Mouse (Mus musculus): ENCODE data around the gene Adap1.
"Not testable (repeated sequence)": the region's sequence is repeated elsewhere in the genome, so short reads cannot be mapped to it uniquely, and the experiment has no call there.

Adap1 gene

DNA sequence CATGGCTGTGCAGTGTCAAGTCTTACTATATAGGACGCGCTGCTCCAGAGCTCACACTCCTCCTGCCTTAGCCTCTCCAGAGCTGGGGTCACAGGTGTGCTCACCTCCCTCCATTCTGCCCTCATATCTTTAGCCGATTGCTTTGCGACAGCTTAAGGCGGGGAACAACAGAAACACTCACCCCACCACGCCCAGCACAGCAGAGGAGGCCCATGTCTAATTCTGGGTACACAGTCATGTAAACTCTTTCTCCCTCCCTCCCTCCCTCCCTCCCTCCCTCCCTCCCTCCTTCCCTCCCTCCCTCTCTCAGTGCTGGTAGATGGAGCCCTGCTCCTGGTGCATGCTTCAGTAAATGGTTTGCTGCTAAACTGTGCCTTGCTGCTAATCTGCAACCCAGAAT is 24.3 kb upstream of the Adap1 start:
- no peak for DNase-seq

DNA sequence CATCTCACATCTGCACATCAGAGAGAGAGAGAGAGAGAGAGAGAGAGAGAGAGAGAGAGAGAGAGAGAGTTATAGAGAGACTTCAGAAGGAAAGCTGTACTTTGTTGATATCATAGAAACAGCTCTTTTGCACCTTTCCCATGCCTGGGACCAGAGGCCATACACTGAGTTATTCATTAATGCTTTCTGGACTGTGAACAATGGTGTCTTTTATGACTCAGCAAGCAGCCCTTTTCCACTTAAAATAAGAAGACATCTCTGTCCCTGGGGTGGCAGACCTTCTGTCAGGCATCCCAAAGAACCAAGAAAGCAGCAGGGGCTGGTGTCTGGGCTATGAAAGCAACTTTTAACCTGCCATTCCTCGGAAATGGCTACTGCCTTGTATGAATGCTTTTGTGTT is 21.8 kb upstream of the Adap1 start:
- no peak for DNase-seq

DNA sequence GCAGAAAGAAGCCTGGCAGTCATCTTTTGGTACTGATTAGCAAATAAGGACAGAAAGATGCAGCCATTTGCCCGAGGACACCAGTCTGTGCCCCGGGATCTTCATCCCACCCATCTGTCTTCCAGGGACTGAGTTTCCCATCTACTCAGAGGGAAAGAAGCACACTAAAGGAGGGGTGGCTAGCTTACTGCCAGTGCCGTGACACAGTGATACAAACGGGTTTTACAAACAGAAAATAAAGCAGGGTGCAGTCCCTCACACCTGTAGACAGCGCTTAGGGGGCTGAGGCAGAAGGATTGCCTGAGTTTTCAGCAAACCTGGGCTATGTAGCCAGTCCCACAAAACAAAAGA is 19.9 kb upstream of the Adap1 start:
- DNase-seq: no peak

DNA sequence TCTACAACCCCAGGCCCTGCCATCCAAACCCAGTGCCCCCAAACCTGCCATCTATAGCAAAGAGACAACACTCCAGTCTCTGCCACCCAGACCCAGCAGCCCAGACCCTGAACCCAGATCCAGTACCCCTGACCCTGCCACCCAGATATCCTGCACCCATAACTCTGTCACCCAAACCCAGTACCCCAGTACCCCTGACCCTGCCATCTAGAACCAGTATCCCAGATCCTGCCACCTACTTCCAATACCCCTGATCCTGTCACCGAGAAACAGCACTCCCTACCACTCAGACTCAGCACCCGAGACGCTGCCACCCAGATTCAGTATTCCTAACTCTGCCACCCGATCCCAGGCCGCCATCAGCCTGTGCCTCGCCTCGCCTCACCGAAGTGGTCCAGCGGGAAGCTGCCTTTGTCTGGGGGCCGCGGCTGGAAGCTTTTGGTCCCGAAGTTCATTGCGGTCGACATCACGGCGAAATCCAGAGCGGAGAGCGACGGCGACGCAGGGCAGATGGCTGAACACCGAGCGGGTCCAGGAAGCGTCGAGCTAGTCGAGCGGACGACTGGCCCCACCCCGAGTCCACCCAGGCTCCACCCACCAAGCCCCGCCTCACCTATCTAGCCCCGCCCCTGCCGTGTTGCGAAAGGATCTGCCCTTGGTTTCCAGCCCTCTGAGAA is 19.4 kb upstream of the Adap1 start:
- DNase-seq: peak; percentile 91 to 97

DNA sequence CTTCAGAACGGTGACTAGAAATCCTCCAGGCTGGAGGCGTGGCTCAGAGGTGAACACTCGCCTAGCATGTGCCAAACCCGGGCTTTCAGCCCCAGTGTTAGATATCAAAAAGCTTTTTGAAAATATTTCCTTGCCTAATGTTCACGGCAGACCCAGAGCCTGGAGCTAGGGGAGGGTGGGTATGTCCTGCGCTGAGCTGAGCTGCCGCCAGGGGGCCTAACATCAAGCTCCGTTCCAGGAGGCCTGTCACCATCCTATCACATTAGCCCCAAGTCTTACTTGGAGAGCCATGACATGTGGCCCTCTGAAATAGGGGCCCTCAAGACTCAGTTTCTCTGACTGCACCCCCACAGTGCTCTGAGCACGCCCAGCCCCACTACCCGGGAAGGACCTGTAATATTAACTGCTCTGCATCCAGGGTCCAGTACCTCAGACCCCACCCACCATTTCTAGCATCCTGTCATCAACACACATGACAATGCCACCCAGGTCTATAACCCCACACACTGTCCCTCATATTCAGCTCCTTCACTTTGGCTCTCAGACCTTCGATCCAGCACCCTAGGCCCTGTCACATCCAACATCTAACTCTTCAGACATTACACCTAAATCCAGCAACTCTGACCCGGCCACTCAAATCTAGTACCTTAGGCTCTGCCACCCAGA is 18.7 kb upstream of the Adap1 start:
- peak; percentile 44 to 74 for DNase-seq

DNA sequence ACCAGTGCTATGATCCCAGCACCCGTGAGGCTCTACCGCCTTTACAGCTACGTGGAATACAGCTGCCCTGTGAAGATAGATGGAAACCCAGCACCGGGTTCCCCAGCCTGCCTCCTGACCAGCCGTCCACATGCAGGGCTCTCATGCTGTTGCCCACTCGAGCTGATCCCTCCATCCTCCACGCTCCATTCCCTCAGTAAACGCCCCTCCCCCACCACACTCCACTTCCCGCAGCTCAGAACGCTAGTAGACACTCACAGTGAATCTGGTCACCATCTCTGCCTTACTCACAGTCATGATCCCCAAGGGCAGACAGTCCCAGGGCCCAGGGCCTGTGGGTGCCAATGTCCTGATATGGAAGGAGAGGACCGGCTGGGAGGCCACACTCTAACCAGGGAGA is 13.5 kb upstream of the Adap1 start:
- no peak for DNase-seq

DNA sequence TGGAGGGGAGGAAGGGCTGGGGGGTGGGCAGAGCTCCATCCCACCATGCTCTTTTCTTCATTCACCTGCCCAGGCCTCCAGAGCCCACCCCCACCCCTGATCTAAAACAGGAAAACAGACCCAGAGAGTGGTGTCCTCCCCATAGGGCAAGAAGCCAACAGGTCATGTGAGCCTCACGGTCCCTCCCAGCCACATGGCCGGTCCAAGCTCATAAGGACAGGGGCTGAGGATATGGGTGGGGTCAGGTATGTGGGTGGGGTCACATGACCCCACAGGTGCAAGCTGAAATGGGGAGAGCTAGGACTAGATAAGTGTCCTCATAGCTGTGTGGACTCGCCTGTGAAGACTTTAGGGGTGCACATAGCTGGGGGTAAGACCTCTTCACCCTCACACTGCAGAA is 13.0 kb upstream of the Adap1 start:
- DNase-seq: no peak

DNA sequence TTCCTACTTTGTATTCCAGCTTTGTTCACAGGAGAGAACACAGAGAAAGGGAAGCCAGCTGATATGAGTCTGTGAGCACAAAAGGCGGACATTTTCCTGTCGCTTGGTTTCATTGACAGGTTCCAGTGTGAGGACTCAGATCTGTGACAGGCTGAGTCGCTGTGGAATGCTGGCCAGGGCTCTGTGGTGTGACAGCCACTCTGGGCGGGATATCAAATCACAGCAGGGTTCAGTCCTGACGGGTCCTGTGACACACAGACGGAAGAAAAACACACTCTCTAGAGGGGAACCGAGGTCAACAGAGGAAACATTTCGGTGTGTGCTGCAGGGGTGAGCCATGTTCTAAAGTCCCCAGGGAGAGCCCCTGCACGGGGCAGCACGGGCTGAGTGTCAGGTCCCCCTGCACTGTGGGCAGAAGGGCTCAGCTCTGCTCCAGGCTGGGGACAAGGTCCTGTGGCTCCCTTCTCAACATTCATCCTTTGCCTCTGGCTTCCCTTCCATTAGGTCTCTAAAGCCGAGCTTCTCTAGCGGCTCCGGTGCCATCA is 12.5 kb upstream of the Adap1 start:
- no peak for DNase-seq

DNA sequence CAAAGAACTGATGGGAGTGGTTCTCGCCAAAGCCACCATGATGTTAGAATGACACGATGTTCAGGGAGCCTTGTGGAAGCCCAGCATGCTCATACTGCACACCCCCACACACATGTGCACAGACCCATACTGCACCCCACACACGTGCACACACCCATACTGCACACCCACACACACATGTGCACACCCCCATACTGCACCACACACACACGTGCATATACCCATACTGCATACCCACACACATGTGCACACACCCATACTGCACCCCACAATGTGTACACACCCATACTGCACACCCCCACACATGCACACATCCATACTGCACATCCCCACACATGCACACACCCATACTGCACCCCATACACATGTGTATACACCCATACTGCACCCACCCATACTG is 10.2 kb upstream of the Adap1 start:
- DNase-seq: no peak

DNA sequence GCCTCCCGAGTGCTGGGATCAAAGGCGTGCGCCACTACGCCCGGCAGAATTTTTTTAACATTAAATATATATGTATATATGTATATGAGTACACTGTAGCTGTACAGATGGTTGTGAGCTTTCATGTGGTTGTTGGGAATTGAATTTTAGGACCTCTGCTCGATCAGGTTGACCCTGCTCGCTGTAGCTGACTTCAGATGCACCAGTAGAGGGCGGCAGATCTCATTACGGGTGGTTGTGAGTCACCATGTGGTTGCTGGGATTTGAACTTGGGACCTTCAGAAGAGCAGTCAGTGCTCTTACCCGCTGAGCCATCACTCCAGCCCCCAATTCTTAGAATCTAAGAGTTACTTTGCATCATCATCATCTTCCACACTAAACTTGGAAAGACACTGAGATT is 9.0 kb upstream of the Adap1 start:
- not testable (repeated sequence) for DNase-seq

DNA sequence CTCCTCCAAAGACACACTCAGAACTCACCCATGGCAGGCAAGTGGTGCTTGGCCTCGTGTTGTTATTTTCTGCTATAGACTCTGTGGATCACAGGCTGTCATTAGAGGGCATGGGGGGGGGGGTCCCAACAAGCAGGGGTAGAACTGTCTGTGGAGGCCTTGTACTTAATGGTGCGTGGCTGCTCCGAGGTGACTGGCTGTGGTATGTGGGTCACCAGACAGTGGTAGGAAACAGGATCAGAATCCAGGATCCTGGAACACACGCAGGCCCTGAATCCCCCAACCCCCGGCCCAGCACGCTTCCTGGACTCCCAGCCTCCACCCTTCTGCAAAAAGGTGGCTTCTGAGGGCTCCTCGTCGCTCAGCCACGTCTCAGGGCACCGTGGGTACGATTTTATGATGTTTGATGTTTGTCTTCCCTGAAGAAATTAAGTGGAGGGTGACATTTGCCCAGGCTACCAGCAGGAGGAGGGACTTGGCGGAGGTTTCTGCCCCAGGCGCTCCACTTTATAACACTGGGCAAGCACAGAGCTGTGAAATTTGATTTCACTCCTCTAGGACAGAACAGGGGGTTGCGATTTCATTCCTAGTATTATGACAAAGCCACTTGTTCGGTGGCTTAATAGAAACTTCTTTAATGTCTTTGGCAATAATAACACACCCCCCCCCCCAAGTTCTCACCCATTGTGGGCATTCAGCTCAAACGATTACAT is 8.0 kb upstream of the Adap1 start:
- DNase-seq: no peak

DNA sequence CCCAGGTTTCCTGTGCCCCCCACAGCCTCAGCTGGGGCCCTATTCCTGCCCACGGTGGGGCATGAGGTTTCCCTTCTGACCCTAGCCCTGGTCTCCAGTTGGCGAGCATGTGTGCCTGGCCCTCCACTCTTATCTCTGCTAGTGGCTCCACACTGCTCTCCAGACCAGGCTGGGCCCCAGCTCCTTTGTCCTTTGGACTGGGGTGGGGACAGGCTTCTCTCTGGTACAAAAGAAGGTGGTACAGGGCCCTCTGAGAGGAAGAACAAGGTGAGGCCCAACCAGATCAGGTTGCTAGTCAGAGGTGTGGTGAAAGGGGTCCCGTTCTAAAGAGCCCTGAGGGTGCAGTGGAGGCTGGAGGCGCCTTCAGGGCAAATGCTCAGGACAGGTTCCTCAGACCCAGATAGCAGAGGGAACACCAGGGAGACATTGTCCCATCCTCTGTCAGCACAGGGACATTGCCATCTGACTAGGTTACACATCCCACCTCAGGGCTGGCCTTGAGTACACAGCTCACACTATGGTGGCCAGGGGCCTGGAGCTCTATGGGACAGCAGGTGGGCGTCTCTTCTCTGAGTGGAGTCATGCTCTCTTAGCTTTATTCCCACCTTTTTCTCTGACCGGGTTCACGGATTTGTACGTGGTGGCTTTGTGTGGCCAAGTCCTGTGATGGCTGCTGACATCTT is 7.3 kb upstream of the Adap1 start:
- DNase-seq: no peak

DNA sequence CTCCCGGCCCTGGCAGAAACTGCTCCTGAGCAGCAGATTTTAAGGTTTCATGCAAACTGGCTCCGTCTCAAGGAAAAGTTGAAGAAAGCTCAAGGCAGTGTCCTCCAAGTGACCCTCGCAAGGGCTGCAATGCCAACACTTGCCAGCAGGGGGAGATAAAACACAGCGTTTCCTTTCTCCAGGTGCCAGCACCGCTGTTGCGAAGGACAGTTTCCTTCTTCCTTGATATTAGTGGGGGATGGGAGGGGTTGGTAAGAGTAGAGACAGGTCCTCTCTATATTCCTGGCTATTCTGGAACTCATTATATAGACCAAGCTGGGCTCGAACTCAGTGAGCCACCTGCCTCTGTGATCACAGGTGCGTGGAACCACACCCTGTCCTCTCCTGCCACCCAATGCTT is 6.3 kb upstream of the Adap1 start:
- peak; percentile 41 to 74 for DNase-seq

DNA sequence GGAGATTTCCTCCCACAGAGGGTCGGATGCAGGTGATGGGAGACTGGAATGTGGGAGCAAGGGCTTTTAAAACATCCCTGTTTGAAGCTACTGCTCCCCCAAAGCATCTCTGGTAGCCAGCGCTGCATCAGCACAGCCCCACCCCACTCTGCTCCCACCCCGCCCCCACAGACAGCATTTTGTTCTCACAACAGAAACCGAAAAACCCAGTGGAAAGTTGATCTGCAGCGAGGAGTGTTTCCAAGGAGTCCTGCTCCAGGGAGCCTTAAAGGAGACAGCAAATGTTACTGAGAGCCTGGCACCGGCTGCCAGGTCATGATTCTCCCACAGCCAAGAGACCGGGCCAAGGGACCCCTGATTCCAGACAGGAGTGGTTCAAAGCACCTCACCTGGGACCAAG is 5.3 kb upstream of the Adap1 start:
- DNase-seq: no peak

DNA sequence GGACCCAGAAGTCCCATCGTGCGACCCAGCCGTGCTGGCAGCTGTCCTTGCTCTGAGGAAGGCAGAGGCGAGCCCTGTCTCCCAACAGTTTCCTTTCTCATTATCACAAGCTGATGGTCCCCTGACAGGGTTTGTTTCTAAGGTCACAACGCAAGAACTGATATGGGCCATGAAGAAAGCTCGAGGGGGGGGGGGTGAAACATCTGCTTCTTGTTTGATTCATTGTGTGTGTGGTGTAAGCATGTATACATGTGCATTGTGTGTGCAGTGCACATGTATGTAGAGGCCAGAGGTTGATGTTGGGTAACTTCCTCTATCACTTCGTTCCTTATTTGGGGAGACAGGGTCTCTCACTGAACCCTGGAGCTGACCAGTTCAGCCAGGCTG is 2.2 kb upstream of the Adap1 start:
- DNase-seq: no peak

DNA sequence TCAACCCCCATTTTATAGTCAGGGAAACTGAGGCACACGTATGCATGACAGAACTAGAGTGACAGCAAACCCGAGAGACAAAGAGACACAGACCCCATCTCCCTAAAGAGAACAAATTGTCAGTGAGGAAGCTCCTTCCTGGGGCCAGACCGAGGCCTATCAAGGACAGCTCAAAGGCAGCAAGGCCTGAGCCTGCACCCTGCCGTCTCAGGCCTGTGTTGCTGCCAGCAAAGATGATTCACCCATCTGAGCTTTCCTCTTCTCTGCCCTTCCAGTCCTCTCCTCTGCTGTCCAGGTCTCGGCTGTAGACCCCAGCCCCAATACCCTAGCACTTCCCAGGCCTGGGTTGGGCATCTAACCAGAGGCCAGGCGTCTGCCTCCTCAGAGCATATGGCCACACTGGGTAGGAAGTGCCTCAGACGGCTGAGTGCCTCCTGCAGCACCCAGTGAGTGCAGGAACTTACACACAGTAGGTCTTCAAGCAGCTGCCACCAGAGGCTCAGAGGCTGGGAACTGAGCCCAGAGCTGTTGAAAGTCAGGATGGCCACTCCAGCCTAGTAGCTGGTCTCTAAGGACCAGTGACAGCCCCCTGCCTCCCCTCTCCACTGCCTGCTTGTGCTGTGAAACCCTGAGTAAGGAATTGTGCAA is 1.7 kb upstream of the Adap1 start:
- no peak for DNase-seq

DNA sequence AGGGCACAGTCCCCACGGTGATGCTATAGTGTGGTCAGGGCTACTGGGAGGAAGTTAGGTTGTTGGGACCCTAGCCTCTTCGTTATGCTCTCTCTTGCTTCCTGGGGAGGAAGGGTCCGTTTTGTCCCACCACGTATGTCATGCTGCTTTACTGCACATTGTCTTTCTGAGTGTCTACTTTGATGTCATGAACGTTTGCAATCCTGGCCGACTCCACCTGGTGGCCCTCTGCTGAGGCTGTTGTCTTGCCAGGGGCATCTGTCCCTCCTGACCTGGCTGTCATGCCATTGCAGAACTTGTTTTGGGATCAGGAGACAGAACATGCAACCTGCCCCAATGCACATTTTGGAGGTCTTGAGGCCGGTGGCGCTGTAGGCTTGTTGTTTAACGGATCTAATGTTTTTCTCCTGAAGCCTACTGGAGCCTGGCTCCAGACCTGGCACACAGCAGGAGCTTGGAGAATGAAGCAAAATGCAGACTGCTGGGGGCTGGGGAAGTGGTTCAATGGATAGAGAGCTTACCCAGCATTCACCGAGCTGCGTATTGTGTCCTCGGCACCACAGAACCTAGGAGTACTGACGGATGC is 782 bp upstream of the Adap1 start:
- no peak for DNase-seq

DNA sequence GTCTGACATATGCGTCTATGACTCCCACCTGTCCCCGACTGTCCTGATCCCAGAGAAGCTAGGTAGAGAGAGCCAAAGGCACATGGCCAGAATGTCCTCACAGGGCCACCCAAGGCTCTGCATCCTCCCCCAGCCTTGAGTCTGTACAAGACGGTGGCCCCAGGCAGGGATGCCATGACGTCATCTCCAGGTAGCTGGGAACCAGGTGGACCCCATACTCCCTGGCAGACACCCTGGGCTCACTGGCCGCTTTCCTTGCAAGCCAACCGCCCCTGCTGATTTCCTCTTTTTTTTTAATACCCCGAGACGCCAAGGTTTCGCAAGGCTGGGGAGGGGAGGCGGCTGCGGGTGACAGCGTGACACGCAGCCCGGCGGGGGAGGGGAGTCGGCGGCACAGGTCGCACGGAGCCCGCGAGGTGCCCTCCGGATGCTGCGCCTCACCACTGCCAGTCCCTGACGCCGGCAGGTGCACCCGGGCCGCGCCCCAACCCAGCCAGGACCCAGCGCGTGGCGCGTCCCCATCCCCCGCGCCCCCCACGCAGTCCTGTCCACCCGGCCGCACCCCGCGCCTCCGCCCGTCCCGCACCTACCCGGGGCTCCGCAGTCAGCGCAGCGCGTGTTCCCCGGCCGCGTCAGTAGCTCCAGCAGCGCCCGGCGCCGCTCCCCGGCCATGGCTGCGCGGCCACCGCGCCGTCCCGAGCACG is 579 bp downstream of the Adap1 start:
- DNase-seq: peak; percentile 43 to 63

DNA sequence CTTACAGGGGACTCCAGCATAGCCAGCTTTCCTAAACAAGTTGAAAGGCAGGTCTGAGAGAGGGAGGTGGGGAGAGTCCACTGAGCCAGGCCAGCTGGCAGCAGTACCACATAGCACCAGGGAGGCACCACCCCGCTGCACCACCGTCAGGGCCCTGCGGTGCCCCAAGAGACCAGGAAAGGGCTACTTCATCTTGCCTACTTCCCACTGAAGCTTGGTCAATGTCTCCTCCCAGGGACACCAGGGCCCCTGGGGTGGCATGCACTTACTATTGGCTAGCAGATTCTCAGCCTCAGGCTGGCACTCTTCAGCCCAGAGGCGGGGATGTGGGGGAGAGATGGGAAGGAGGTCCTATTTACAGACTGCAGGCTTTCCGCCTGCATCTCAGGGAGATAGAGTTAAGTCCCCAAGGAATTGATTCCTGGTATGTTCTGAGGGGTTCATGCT is 1.4 kb downstream of the Adap1 start:
- DNase-seq: no peak

DNA sequence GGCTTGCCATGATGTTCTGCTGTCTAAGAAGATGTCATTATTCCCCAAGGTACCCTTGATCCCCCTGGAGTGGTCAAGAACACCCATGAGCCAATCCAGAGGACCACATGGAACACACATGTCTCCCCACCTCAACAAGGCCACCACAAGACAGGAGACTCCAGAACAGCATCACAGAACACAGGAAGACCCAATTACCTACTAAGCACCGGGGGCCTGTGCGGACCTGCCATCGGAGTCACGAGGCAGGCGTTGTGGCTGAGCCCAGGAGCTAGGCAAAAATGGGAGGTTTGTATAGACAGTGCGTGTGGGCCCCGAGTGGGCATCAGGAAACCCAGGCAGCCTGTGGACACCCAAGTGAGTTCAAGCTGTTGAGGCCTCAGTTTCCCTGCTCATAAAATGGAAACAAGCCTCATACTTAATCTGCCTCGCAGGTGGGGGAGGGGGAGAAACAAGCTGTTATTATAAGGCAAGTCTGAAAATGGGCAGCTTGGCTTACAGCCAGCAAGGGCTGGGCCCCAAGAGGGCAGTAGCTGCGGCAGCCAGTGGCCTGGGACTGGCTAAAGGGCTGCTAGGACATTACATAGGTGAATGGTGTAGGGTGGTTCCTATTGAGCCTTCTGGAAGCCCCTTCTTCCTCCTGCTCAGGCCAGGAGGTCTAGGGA is 2.0 kb downstream of the Adap1 start:
- no peak for DNase-seq

DNA sequence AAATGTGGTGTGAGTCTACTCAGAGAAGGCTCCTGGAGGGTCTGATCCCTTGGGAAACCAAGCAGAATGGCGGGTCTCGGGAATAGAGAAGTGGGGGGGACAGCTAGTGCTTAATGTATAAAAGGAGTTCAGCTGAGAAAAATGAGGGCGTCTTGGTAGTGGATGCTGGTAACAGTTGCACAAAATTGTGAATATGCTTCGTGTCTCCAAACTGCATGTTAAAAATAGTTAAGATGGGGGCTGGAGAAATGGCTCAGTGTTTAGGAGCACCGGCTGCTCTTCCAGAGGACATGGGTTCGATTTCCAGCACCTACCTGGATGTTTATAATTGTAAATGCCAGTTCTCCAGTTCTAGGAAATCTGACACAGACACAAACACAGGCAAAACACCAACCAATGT is 4.1 kb downstream of the Adap1 start:
- no peak for DNase-seq
